Mouse (Mus musculus): ENCODE results near the gene Dad1. TPM values are rescaled to one million over a fixed set of nuclear protein-coding genes. Genes with fewer than 3 reads are reported as not detected.

Dad1 gene
- polyA plus RNA-seq, 1 experiment from 2014 or later: 382 TPM

- ATAC-seq (ENCODE audit: insufficient read depth) (no peak), DNase-seq (no peak)
- no peak overlapping the region for H3K27ac ChIP-seq (ENCODE audit: low read depth)
- no peak for TF ChIP-seq CTCF (IDR thresholded peaks at IDR 0.05; ENCODE audit: low read depth)
- 91% methylated on average over 3 of the region's 3 CpGs for WGBS
- peaks cover 21% of the 10 kb centered on the region; the same call in 1 of the 2 replicates for H3K36me3 ChIP-seq (ENCODE audit: insufficient read depth)
- H3K9me3 ChIP-seq (ENCODE audit: low read depth, low read length): no peaks in the 10 kb centered on the region
- H3K27me3 ChIP-seq (ENCODE audit: insufficient read depth, low read length): no peaks in the 10 kb centered on the region
- no peaks in the 10 kb centered on the region for H3K4me1 ChIP-seq (ENCODE audit: insufficient read depth)
- H3K4me2 ChIP-seq: no peak overlapping the region
- no peak overlapping the region for H3K4me3 ChIP-seq (ENCODE audit: low read depth, low read length)
- no peak overlapping the region for H3K9ac ChIP-seq
These were observed 16.5 kb upstream of the Dad1 start for GRCm38 (mm10) chr14:54270413-54270812.

- Histone ChIP-seq H3K4me3 (ENCODE audit: low read depth, low read length) (no peak overlapping the region), H3K4me1 (ENCODE audit: insufficient read depth) (no peaks in the 10 kb centered on the region), H3K9me3 (ENCODE audit: low read depth, low read length) (no peaks in the 10 kb centered on the region), H3K36me3 (ENCODE audit: insufficient read depth) (peaks cover 21% of the 10 kb centered on the region; the same call in 1 of the 2 replicates), H3K4me2 (no peak overlapping the region), H3K9ac (no peak overlapping the region), H3K27ac (ENCODE audit: low read depth) (no peak overlapping the region), H3K27me3 (ENCODE audit: insufficient read depth, low read length) (no peaks in the 10 kb centered on the region)
- WGBS: 93% methylated on average over 3 of the region's 3 CpGs
- ATAC-seq (ENCODE audit: insufficient read depth) (no peak), DNase-seq (no peak)
- no peak for TF ChIP-seq CTCF (IDR thresholded peaks at IDR 0.05; ENCODE audit: low read depth)
These were observed 15.7 kb upstream of the Dad1 start for GRCm38 (mm10) chr14:54269566-54269965.

- Histone ChIP-seq H3K27ac (ENCODE audit: low read depth) (no peak overlapping the region), H3K27me3 (ENCODE audit: insufficient read depth, low read length) (no peaks in the 10 kb centered on the region), H3K9ac (no peak overlapping the region), H3K4me2 (no peak overlapping the region), H3K36me3 (ENCODE audit: insufficient read depth) (peaks cover 23% of the 10 kb centered on the region; the same call in 1 of the 2 replicates), H3K9me3 (ENCODE audit: low read depth, low read length) (no peaks in the 10 kb centered on the region), H3K4me1 (ENCODE audit: insufficient read depth) (no peaks in the 10 kb centered on the region), H3K4me3 (ENCODE audit: low read depth, low read length) (no peak overlapping the region)
- TF ChIP-seq CTCF (IDR thresholded peaks at IDR 0.05; ENCODE audit: low read depth): no peak
- ATAC-seq (ENCODE audit: insufficient read depth) (no peak), DNase-seq (no peak)
- WGBS: 88% methylated on average over 10 of the region's 10 CpGs
These were observed 14.1 kb upstream of the Dad1 start for GRCm38 (mm10) chr14:54267966-54268365.

- WGBS: 70% methylated on average over 6 of the region's 6 CpGs
- peaks cover 26% of the 10 kb centered on the region; the same call in 1 of the 2 replicates for H3K36me3 ChIP-seq (ENCODE audit: insufficient read depth)
These were observed 12.0 kb upstream of the Dad1 start for GRCm38 (mm10) chr14:54265951-54266350.

GRCm38 (mm10) chr14:54265093-54265492 is 11.2 kb upstream of the Dad1 start:
- DNase-seq (no peak), ATAC-seq (ENCODE audit: insufficient read depth) (no peak)
- no peak overlapping the region for H3K9ac ChIP-seq
- no peak overlapping the region for H3K27ac ChIP-seq (ENCODE audit: low read depth)
- H3K36me3 ChIP-seq (ENCODE audit: insufficient read depth): peaks cover 26% of the 10 kb centered on the region; the same call in 1 of the 2 replicates
- WGBS: 57% methylated on average over 10 of the region's 10 CpGs
- H3K27me3 ChIP-seq (ENCODE audit: insufficient read depth, low read length): no peaks in the 10 kb centered on the region
- no peak for TF ChIP-seq CTCF (IDR thresholded peaks at IDR 0.05; ENCODE audit: low read depth)
- no peak overlapping the region for H3K4me2 ChIP-seq
- no peaks in the 10 kb centered on the region for H3K9me3 ChIP-seq (ENCODE audit: low read depth, low read length)
- no peaks in the 10 kb centered on the region for H3K4me1 ChIP-seq (ENCODE audit: insufficient read depth)
- H3K4me3 ChIP-seq (ENCODE audit: low read depth, low read length): no peak overlapping the region

More at GRCm38 (mm10) chr14:54265951-54266350, 12.0 kb upstream of the Dad1 start:
- no peak for TF ChIP-seq CTCF (IDR thresholded peaks at IDR 0.05; ENCODE audit: low read depth)
- no peak overlapping the region for H3K9ac ChIP-seq
- H3K27ac ChIP-seq (ENCODE audit: low read depth): no peak overlapping the region
- no peaks in the 10 kb centered on the region for H3K4me1 ChIP-seq (ENCODE audit: insufficient read depth)
- ATAC-seq (ENCODE audit: insufficient read depth) (no peak), DNase-seq (no peak)
- no peaks in the 10 kb centered on the region for H3K27me3 ChIP-seq (ENCODE audit: insufficient read depth, low read length)
- no peak overlapping the region for H3K4me2 ChIP-seq
- H3K9me3 ChIP-seq (ENCODE audit: low read depth, low read length): no peaks in the 10 kb centered on the region
- no peak overlapping the region for H3K4me3 ChIP-seq (ENCODE audit: low read depth, low read length)

- no peaks in the 10 kb centered on the region for H3K9me3 ChIP-seq (ENCODE audit: low read depth, low read length)
- TF ChIP-seq CTCF (IDR thresholded peaks at IDR 0.05; ENCODE audit: low read depth): no peak
- H3K9ac ChIP-seq: no peak overlapping the region
- no peak overlapping the region for H3K27ac ChIP-seq (ENCODE audit: low read depth)
- 85% methylated on average over 7 of the region's 7 CpGs for WGBS
- DNase-seq (no peak), ATAC-seq (ENCODE audit: insufficient read depth) (no peak)
- H3K4me1 ChIP-seq (ENCODE audit: insufficient read depth): no peaks in the 10 kb centered on the region
- H3K4me2 ChIP-seq: no peak overlapping the region
- no peak overlapping the region for H3K4me3 ChIP-seq (ENCODE audit: low read depth, low read length)
- H3K36me3 ChIP-seq (ENCODE audit: insufficient read depth): peaks cover 24% of the 10 kb centered on the region; the same call in 1 of the 2 replicates
- H3K27me3 ChIP-seq (ENCODE audit: insufficient read depth, low read length): no peaks in the 10 kb centered on the region
These were observed 10.3 kb upstream of the Dad1 start for GRCm38 (mm10) chr14:54264231-54264630.

- no peak for TF ChIP-seq CTCF (IDR thresholded peaks at IDR 0.05; ENCODE audit: low read depth)
- Histone ChIP-seq H3K27ac (ENCODE audit: low read depth) (no peak overlapping the region), H3K9me3 (ENCODE audit: low read depth, low read length) (no peaks in the 10 kb centered on the region), H3K36me3 (ENCODE audit: insufficient read depth) (peaks cover 17% of the 10 kb centered on the region; the same call in 1 of the 2 replicates), H3K4me2 (no peak overlapping the region), H3K27me3 (ENCODE audit: insufficient read depth, low read length) (no peaks in the 10 kb centered on the region), H3K4me1 (ENCODE audit: insufficient read depth) (no peaks in the 10 kb centered on the region), H3K4me3 (ENCODE audit: low read depth, low read length) (no peak overlapping the region), H3K9ac (no peak overlapping the region)
- ATAC-seq (ENCODE audit: insufficient read depth) (no peak), DNase-seq (no peak)
- WGBS: 89% methylated on average over 6 of the region's 6 CpGs
These were observed 9.2 kb upstream of the Dad1 start for GRCm38 (mm10) chr14:54263099-54263498.
